Mouse (Mus musculus) layer of hippocampus, adult 9-11 months (tissue): ENCODE data around the gene Cenpc1.

ENCODE experiments used
- DNase-seq: peaks from one replicate; pipeline ENCODE4 v3.0.0; 2022

The Cenpc1 gene

DNA sequence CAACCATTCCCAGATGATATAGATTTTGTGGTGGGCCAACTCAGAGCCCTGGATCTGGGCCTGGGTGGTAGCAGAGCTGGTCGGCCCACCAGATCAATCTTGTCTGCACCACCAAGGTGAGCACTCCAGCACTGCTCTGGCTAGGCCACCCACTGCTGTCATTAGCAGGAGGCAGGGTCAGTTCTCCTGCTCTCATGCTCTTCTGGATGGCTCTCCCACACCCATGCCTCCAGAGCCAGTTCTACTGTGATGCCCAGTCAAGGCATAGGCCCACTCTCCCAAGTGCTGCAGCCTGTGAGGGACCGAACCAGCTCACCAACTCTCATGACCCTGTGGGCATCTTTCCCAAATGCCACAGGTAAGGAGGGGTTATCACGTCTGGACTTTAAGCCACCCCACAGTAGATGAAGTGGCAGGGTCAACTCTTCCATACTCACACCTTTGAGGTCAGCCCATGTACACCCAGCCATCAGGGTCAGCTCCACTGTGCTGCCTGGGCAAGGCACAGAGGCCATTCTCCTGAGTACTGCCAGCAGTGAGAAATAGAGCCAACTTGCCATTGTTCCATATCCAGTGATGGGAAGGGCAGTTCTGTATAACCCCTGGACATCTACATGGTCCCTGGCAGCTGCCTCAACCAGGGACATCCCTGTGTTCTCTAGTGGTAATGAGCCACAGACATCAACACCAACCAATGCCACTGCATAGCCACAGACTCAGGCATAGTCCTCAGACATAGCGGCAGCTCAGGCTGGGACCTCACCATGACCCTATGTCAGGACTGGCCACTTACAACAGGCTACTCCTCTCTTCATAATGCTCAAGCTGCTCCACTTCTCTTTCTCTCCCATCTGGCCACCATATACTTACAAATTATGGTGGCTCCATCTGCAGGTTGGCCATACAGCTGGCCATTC, 72.3 kb downstream of the Cenpc1 start:
- no peak for DNase-seq

DNA sequence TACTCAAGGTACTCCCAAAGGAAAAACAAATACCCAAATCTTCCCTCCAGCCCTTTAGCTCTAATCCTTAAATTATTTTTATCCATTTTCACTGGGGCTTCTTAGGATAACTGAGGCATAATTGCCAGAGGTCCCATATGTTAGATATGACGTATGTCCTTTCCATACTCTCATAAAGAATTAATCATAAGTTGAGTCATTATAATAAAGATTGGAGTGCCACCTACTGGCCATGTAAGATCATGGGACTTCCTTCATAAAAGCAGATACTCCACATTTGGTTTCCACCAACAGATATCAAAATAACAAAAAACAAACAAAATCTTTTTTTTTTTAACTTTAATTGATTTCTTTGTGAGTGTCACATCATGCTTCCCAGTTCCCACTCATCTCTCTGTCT, 73.3 kb downstream of the Cenpc1 start:
- DNase-seq = no peak

DNA sequence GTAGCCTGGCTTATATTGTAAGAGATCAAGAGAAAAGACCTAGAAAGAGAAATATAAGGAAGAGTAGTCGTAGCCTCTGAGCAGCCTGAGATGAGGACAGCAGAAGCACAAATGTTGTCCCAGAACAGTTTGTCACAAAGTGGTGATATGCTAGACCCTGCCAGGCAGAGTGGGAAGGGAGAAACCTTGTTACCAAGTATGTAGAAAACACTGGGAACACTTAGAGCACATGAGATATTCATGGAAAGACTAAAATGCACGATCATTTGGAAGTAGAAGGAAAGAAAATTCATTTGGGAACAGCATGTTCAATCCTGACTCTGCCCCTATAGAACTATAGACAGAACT, 77.9 kb downstream of the Cenpc1 start:
- no peak for DNase-seq

DNA sequence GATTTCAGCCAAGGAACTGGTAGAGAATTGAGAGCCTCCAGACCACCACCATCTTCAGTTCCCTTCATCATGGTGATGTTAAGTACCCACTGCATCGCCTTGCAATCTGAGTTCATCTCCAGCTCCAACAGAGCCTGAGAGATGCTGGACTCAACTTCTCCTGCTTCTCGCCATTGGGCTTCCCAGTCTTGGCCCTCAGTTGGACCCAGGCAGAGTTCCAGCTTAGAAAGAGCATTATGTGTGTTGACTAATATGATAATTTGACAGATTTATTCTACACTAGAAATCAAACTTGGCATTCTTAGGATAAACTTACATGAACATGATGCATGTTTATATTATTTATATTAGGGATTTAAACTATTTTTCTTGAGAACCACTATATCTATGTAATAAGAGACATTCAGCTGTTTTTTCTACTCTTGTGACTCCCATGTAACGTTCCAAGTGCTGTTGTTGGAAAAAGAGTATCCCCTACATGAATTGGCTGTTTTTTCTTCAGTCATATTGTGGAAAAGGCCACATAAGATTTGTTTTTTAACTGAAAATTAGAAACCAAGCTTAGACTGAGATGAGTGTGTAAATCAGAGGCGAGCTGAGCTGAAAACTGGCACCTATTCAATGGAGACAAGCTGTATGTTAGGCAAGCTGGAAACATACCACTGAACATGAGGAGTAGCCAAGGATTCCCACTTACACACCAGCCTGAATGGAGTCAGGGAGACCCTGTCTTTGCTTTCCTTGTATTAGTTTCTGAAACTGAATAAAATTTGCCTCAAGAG, 78.5 kb downstream of the Cenpc1 start:
- no peak for DNase-seq

DNA sequence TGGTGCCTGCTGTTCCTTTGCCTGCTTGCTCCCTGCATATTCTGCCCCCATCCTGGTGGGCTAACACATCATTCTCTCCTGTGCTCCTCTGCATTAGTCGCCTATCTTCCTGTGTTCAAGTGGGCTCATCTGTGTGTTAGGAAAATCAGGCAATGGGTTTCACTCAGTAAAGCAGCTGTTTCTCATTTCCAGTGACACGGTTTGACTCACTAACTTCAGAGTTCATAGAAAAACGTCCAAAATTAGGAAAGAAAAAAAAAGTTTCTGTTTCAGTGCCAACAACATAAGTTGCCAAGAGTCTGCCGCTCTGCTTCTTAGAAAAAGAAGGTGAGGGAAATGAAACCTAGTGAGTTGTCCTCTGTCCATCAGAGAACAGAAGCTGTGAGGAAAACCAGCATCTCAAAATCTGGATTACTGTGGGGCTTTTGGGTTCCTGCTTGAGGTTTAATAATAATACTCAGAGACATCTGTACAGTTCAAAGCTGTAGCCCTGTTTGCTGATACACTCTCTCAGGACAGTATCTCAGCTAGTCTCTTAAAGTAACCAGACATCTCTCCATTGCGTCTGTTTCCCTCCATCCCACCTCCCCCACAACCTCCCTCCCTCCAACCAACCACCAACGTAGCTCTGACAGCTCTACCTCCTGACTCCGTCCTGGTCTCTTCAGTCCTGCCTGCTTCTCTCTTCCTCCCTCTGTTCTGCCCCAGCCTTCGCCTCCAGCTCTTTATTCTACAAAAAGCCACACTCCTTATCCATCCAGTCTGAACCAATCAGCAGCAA, 87.5 kb downstream of the Cenpc1 start:
- DNase-seq = no peak

DNA sequence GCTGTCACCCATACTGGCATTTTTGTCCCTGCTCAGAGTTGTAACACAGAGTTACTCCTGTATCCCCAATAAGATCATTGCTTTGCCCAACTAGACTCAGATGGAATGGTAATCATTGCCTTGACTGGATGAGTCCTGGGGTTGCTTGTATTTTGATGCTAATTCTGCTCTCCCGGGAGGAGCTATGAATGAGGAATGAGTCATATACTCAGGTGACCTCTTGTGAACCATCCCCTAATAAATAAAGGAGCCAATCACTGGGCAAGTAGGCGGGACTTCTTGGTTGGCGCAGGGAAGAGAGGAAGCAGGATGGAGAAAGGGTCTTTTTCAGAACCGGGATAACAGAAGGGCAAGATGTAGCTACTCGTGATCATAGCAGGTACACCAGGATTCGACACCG, 102.6 kb downstream of the Cenpc1 start:
- no peak for DNase-seq
